Mouse (Mus musculus) adrenal gland, adult 8-10 months (tissue): ENCODE data around the gene Mrpl48. TPM values are rescaled to one million over a fixed set of nuclear protein-coding genes. Genes with fewer than 3 reads are reported as not detected.

Experiments
- DNase-seq: peaks from one replicate; pipeline ENCODE4 v3.0.0; 2022
- total RNA-seq, 4 experiments: library from RNA; stranded (reverse); gene quantifications; 2 replicates each; pipeline ENCODE4 v1.2.4; 2022

Gene Mrpl48
- total RNA-seq = 10 to 100 TPM; 51.9 to 63.8 (median 57.9) TPM

GRCm38 (mm10) chr7:100608130-100608741 lies at the start of gene Mrpl48:
Mrpl48 (minus strand) TSS chr7:100608301.
- peak; percentile 45 for DNase-seq

DNA sequence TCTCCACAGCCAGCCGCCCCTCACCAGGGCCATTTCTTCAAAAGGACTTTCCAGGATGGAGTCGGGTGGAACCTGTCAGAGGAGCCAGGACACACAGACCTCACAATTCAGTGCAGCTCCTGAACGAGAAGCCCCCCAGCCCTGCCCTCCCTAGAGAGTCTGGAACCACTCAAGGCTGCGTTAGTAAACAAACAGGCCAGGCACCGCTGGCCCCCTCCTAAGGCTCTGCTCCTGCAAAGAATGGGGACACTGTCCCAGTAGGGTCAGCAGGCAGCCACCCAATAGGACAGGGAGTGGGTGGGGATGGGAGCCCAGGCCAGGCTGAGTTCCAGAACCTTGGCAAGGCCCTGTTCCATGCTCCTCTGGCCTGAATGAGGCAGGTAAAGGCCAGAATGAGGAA lies 48.6 kb upstream of the Mrpl48 start:
- DNase-seq = no peak

DNA sequence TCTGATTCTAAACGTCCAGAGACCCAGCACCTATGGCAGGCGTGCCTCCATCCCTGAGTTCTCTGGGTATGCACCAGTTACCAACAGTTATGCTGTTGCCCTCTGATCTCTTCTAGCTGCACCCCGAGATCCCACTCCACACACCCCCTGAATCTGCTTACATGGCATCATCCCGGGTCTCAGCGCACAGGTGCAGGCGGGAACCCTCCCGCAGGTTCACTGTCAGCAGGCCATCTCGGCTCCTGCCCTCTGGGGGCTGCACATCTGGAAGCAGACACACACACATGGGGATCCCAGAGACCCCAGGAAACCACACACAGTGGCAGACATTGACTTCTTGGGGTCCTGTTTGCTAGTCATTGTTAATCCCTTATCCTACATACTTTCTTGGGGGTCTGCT lies 46.3 kb upstream of the Mrpl48 start:
- DNase-seq = no peak

GRCm38 (mm10) chr7:100653480-100654266 lies 45.6 kb upstream of the Mrpl48 start:
- DNase-seq = no peak

GRCm38 (mm10) chr7:100651011-100651410 lies 42.9 kb upstream of the Mrpl48 start:
- DNase-seq = no peak

DNA sequence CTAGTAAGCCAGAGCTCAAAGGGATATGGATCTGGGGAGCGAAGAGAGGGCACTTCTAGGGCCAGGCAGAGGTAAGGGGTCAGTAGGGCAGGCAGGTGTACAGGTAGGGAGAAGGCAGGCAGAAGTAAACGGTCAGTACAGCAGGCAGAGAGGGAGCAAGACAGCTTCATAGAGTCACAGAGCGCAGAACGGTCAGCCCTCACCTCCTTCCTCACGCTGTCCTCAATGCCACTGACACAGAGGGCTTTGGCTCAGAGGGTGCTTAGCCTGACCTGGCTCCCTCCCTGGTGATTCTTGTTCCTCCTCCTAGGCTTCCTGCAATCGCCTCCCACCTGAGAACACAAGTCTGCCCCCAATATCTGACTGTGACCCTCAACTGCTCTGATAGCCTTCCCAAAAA lies 42.3 kb upstream of the Mrpl48 start:
- DNase-seq = no peak

GRCm38 (mm10) chr7:100649826-100650225 lies 41.7 kb upstream of the Mrpl48 start:
- no peak for DNase-seq

DNA sequence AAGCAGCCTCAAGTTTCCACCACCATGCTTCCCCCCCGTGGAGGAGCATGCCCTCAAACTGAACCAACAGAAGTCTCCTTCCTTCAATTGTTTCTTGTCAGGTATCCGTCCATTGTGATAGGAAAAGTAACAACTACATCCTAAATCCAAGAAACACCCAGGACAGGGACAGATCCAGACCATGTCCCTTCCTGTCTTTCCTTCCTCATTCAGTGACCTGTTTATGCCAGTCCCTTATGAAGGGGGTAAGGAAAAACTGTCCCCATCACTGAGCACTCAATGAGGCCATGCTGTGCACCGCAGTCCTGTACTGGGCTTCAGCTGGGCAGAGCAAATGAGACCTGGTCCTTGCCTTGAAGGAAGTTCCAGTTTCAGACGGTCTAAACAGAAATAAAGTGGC lies 41.0 kb upstream of the Mrpl48 start:
- no peak for DNase-seq

DNA sequence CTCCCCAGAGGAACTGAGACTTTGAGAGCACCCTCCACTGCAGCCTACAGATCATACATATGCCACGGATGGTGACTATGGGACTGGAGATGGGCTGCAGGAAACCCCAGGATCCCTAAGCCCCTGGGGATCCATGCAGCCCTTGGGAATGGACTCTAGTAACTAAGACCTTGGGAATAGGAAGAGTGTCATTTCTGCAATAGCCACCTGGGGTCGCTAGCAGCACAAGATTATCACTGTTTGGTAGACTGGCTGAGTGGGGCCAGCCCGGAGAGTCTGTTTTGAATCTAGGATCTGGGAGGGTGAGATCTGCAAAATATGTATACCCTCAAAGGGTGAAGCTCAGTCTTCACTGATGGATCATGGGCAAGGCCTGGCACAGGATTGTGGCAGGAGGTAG lies 37.0 kb upstream of the Mrpl48 start:
- peak; percentile 42 for DNase-seq

- no peak for DNase-seq
Observed at GRCm38 (mm10) chr7:100642413-100642812, 34.3 kb upstream of the Mrpl48 start.

- DNase-seq = no peak
Observed at GRCm38 (mm10) chr7:100637657-100638056, 29.6 kb upstream of the Mrpl48 start.

DNA sequence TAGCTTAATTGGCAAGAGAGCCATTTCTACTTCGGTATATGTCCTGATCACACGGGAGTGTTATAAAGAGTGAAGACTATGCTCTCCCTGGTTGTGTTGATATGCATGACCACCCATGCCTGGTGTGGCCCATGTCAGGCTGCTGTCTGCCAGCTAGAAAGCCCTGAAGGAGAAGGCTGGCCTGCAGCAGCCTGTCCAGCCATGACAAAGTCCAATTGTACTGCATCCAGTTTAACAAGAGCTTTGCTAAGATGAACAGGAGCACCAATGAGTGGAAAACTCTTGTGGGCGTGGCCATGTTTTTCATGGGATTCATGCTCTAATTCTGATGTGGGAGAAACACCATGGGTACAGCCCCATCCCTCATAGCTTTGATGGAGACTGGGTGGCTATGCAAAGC lies 16.4 kb upstream of the Mrpl48 start:
- no peak for DNase-seq

- DNase-seq = no peak
Observed at GRCm38 (mm10) chr7:100622277-100622676, 14.2 kb upstream of the Mrpl48 start.

GRCm38 (mm10) chr7:100616121-100616857 lies 8.2 kb upstream of the Mrpl48 start:
- no peak for DNase-seq

- no peak for DNase-seq
Observed at GRCm38 (mm10) chr7:100608910-100609309, 809 bp upstream of the Mrpl48 start.

DNA sequence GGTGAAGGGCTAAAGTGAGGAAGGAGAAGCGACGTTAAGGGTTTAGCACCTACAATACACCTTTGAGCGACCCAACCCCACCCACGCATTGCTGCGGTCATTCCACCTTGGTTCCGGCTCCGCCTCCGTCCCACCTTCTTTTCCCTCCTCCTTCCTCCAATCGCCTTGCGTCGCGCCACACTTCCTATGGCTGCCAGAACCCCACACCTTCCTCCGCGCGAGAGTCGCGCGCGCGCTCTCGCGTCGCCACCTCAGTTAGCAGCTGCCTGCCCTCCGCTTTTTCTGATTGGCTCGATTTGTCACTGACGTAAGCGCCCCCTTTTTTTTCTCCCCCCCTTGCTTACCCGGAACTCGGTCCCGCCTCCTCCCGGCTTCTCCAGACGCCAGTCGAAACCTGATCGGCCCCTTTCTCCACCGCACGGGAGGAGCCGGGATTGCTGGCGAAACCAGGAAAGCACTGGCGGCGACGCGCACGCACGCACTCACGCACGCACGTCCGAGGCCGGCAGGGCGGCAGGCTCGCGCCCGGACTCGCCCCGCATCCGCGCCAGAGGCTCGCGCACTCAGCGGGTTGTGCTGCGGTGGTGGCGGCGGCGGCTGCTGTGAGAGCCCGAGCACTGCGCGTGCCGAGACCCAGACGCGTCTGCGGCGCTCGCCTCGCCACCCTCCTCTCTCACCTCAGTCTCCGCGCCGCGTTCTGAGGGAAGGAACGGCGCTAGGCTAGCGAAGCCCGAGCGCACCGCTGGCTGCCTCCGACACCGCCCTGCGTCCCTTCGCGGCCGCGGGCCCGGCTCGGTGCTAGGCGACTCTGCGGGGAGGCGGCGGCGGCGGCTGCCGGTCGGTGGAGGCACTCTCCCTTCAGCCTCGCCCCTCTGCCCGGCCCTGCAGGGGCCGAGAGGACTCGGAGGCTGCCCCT lies 629 bp downstream of the Mrpl48 start, which contains the start of gene Rab6a:
Gene Rab6a (plus strand): TSS at position 197 of the 916 bp plus-strand sequence.
- peak; percentile 98 for DNase-seq

DNA sequence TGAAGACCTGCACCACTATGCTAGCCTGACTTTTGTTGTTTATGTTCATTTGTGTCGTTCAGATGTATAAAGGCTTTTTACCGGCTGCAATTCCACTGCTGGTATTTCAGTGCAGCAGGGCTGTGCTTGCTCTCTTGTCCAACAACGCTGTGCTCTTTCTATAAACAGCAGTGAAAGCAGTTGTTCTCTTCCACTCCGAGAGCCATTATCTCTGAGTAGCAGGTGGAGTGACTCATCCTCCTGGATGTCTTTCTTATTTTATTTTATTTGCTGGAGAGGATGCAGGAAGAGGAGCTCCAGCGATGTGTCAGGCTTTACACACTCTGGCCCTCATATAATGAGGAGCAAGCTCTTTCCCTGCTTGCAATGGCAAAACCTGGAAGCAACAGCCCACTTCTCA lies 7.9 kb downstream of the Mrpl48 start:
- DNase-seq = no peak

DNA sequence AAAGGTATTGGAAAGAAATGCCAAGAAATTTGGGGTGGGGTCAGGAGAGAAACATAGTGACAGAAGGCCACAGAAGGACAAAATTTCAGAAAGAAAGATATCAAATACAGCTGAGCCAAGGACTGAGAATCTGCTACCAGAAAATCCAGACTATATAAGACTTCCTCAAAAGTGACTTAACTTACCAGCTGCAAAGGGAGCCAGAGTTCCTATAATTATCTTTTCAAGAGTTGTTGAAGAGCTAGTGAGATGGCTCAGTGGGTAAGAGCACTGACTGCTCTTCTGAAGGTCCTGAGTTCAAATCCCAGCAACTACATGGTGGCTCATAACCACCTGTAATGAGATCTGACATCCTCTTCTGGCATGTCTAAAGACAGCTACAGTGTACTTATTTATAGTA lies 14.8 kb downstream of the Mrpl48 start:
- no peak for DNase-seq

DNA sequence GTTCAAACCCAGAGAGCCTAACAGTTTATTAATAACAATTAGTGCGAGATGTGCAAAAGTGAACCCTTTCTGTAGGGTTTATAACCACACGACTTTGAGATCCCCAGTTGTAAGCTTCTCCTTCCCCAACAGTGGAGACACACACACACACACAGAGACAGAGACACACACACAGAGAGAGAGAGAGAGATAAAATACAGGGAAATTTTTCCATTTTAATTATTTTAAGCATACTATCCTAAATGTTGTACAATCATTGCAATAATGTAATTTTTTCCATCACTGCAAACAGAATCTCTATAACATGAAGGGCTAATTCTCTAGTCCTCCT lies 16.6 kb downstream of the Mrpl48 start:
- no peak for DNase-seq

- peak; percentile 85 for DNase-seq
Observed at GRCm38 (mm10) chr7:100590845-100591521, 17.1 kb downstream of the Mrpl48 start.

GRCm38 (mm10) chr7:100590504-100590844 lies 17.6 kb downstream of the Mrpl48 start:
- no peak for DNase-seq

DNA sequence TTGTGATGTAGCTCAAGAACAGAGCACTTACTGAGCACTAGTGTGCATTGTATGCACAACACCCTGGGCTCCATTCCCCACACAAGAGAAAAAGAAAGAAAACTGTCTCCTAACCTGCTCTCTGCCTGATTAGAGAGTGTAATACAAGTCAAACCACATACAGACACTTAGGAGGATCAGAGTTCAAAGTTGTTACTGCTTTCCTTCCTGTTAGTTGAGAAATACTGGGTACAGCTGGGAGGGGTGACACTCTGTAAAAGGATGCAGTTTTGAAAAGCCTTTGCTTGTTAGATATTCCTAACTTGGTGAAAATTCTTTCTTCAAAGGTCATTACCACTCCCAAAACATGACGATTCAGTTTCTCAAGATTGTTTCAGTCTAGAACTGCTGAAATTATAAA lies 18.3 kb downstream of the Mrpl48 start:
- no peak for DNase-seq
